In genomic region chr4:58911069-58911830, GRCm38 (mm10) we compare ENCODE assay signal across 8 mouse cellular contexts. TPM values are rescaled to one million over a fixed set of nuclear protein-coding genes. Genes with fewer than 3 reads are reported as not detected.
DNase-seq lines count a peak whose midpoint lies in the region; ATAC-seq and TF ChIP-seq lines count a peak whose summit lies in the region.

No protein-coding gene starts in this region.

- H3K27me3 ChIP-seq in embryonic facial prominence, embryonic 12.5 days, result no peaks in the 10 kb centered on the region
- H3K27me3 ChIP-seq in limb, embryonic 15.5 days, result no peaks in the 10 kb centered on the region
- H3K27me3 ChIP-seq in myocyte (ENCODE audit: control insufficient read depth, insufficient read depth, insufficient read length), result no peaks in the 10 kb centered on the region

- peak overlapping the region; percentile 55 for H3K4me2 ChIP-seq in embryonic facial prominence, embryonic 12.5 days (replicated peaks)
- H3K4me2 ChIP-seq in limb, embryonic 15.5 days, result peak overlapping the region; percentile 60
- peak overlapping the region; percentile 86 for H3K4me2 ChIP-seq in myocyte (ENCODE audit: low read depth)

- under 1% methylated on average over 55 of the region's 56 CpGs for WGBS in embryonic facial prominence, embryonic 12.5 days
- WGBS in limb, embryonic 15.5 days, result under 1% methylated on average over 56 of the region's 56 CpGs

- peak; percentile 46 for TF ChIP-seq POLR2A in myocyte (IDR thresholded peaks at IDR 0.05; ENCODE audit: insufficient read length, low read depth)

- H3K4me3 ChIP-seq in embryonic facial prominence, embryonic 12.5 days, result peak overlapping the region; percentile 89
- peak overlapping the region; percentile 92 for H3K4me3 ChIP-seq in limb, embryonic 15.5 days
- peak overlapping the region; percentile 67 for H3K4me3 ChIP-seq in myocyte

- H3K9me3 ChIP-seq in embryonic facial prominence, embryonic 12.5 days, result no peaks in the 10 kb centered on the region
- no peaks in the 10 kb centered on the region for H3K9me3 ChIP-seq in limb, embryonic 15.5 days

- peaks cover 52% of the 10 kb centered on the region for H3K79me2 ChIP-seq in myocyte (ENCODE audit: control insufficient read depth, insufficient read depth)

- H3K27ac ChIP-seq in embryonic facial prominence, embryonic 12.5 days, result peak overlapping the region; percentile 98
- peak overlapping the region; percentile 98 for H3K27ac ChIP-seq in limb, embryonic 15.5 days

- H3ac ChIP-seq in myocyte (ENCODE audit: control insufficient read depth, insufficient read length), result peak overlapping the region; percentile 100

- ATAC-seq in embryonic facial prominence, embryonic 12.5 days (ENCODE audit: insufficient number of reproducible peaks, insufficient read depth, low FRiP score, low TSS enrichment), result peak; percentile 57
- peak; percentile 25 for ATAC-seq in limb, embryonic 15.5 days (ENCODE audit: insufficient number of reproducible peaks, low FRiP score, low TSS enrichment, low read depth)

- peak overlapping the region; percentile 97 for H3K9ac ChIP-seq in embryonic facial prominence, embryonic 12.5 days
- peak overlapping the region; percentile 92 for H3K9ac ChIP-seq in limb, embryonic 15.5 days

- DNase-seq in urinary bladder, postnatal 14 days (ENCODE audit: low spot score), result peak; percentile 56
- no peak for DNase-seq in urinary bladder, postnatal 10 days (ENCODE audit: low spot score)
- DNase-seq in heart, adult 8-10 months (ENCODE audit: low spot score), result peak; percentile 33
- peak; percentile 24 to 48 for DNase-seq in kidney, adult 8-10 months
- peak; percentile 62 to 84 for DNase-seq in spleen, postnatal 4 days (ENCODE audit: low spot score in 2 of 2)

- no peaks in the 10 kb centered on the region for H3K36me3 ChIP-seq in embryonic facial prominence, embryonic 12.5 days
- H3K36me3 ChIP-seq in limb, embryonic 15.5 days, result no peaks in the 10 kb centered on the region
- no peaks in the 10 kb centered on the region for H3K36me3 ChIP-seq in myocyte (ENCODE audit: control insufficient read depth, insufficient read depth)

- peaks cover 6% of the 10 kb centered on the region for H3K4me1 ChIP-seq in embryonic facial prominence, embryonic 12.5 days
- peaks cover 9% of the 10 kb centered on the region for H3K4me1 ChIP-seq in limb, embryonic 15.5 days

TF ChIP-seq in myocyte, 11 proteins besides CTCF, POLR2A, EP300 and RAD21:
- TF ChIP-seq TCF3 (IDR thresholded peaks at IDR 0.05; ENCODE audit: insufficient read length, low read depth) (no peak), POLR2AphosphoS2 (IDR thresholded peaks at IDR 0.05; ENCODE audit: insufficient read length, low read depth) (peak; percentile 54)

RNA-seq across cellular contexts. Expression of gene Ecpas, which starts 1.3 kb away (rescaled TPM):
- 42.3 and 44.7 TPM in 2 replicates for polyA plus RNA-seq in embryonic facial prominence, embryonic 12.5 days (2016; fragmentation: Nextera tagmentation; extraction: Ambion mirVana)
- total RNA-seq in heart, adult 8-10 months (2022), result 100 to 1,000 TPM; 184 to 228 (median 192) TPM
- 29.6 and 32.8 TPM in 2 replicates for polyA plus RNA-seq in limb, embryonic 15.5 days (2015; fragmentation: Nextera tagmentation; extraction: Ambion mirVana)
- polyA plus RNA-seq in myocyte (2012; fragmentation: generic; extraction: Trizol), result 22.4 TPM

RNA-seq across cellular contexts. Expression of gene Zkscan16, which starts 32.2 kb away (rescaled TPM):
- polyA plus RNA-seq in embryonic facial prominence, embryonic 12.5 days (2016; fragmentation: Nextera tagmentation; extraction: Ambion mirVana), result 1.3 and 1.5 TPM in 2 replicates
- under 1 TPM; 0.11 to 0.25 (median 0.19) TPM for total RNA-seq in heart, adult 8-10 months (2022)
- 0.73 and 0.74 TPM in 2 replicates for polyA plus RNA-seq in limb, embryonic 15.5 days (2015; fragmentation: Nextera tagmentation; extraction: Ambion mirVana)
- polyA plus RNA-seq in myocyte (2012; fragmentation: generic; extraction: Trizol), result not detected
